Mouse (Mus musculus): ENCODE measurements around the gene Pcbp3. TPM values are rescaled to one million over a fixed set of nuclear protein-coding genes. Genes with fewer than 3 reads are reported as not detected.

Pcbp3 gene
- polyA plus RNA-seq, 1 experiment from 2014 or later, result 15.3 TPM

GRCm38 (mm10) chr10:76736764-76737163 is 224.9 kb downstream of the Pcbp3 start:
- no peaks in the 10 kb centered on the region for H3K36me3 ChIP-seq (ENCODE audit: control insufficient read depth, insufficient read depth, low read length)
- H3K9me3 ChIP-seq (ENCODE audit: control insufficient read depth, low read length), result no peaks in the 10 kb centered on the region
- WGBS, result 67% methylated on average over 8 of the region's 8 CpGs
- ATAC-seq (ENCODE audit: low FRiP score, low TSS enrichment) (no peak), DNase-seq (ENCODE audit: low spot score) (no peak)
- H3K4me3 ChIP-seq (ENCODE audit: low read depth, low read length), result no peak overlapping the region
- H3K27ac ChIP-seq (replicated peaks), result no peak overlapping the region
- H3K4me1 ChIP-seq (replicated peaks; ENCODE audit: control insufficient read depth, insufficient read depth), result peaks cover 12% of the 10 kb centered on the region
- H3K27me3 ChIP-seq (ENCODE audit: control insufficient read depth, insufficient read depth, low read length), result no peaks in the 10 kb centered on the region
- H3K9ac ChIP-seq (ENCODE audit: low read length), result no peak overlapping the region
- no peak overlapping the region for H3K4me2 ChIP-seq (replicated peaks; ENCODE audit: low read depth)
- TF ChIP-seq EP300 (optimal IDR thresholded peaks at IDR 0.05) (no peak), CTCF (IDR thresholded peaks at IDR 0.05; ENCODE audit: low read depth) (no peak)

- Histone ChIP-seq H3K27ac (replicated peaks) (no peak overlapping the region), H3K36me3 (ENCODE audit: control insufficient read depth, insufficient read depth, low read length) (no peaks in the 10 kb centered on the region), H3K9ac (ENCODE audit: low read length) (no peak overlapping the region), H3K27me3 (ENCODE audit: control insufficient read depth, insufficient read depth, low read length) (no peaks in the 10 kb centered on the region), H3K4me3 (ENCODE audit: low read depth, low read length) (no peak overlapping the region), H3K4me1 (replicated peaks; ENCODE audit: control insufficient read depth, insufficient read depth) (peaks cover 15% of the 10 kb centered on the region), H3K4me2 (replicated peaks; ENCODE audit: low read depth) (no peak overlapping the region), H3K9me3 (ENCODE audit: control insufficient read depth, low read length) (no peaks in the 10 kb centered on the region)
- peak; percentile 55; the same call in 1 of the 2 replicates for ATAC-seq (ENCODE audit: low FRiP score, low TSS enrichment)
- DNase-seq (ENCODE audit: low spot score), result peak; percentile 83
- peak; percentile 97 for TF ChIP-seq CTCF (IDR thresholded peaks at IDR 0.05; ENCODE audit: low read depth)
- TF ChIP-seq EP300 (optimal IDR thresholded peaks at IDR 0.05), result no peak
- 0% methylated on average over 4 of the region's 4 CpGs for WGBS
Measured at GRCm38 (mm10) chr10:76734979-76735378, 226.7 kb downstream of the Pcbp3 start.

GRCm38 (mm10) chr10:76733677-76734068 is 228.0 kb downstream of the Pcbp3 start:
- Histone ChIP-seq H3K27me3 (ENCODE audit: control insufficient read depth, insufficient read depth, low read length) (no peaks in the 10 kb centered on the region), H3K9me3 (ENCODE audit: control insufficient read depth, low read length) (no peaks in the 10 kb centered on the region), H3K4me2 (replicated peaks; ENCODE audit: low read depth) (peak overlapping the region; percentile 38), H3K4me3 (ENCODE audit: low read depth, low read length) (no peak overlapping the region), H3K9ac (ENCODE audit: low read length) (peak overlapping the region; percentile 43; the same call in 1 of the 2 replicates), H3K27ac (replicated peaks) (peak overlapping the region; percentile 92), H3K4me1 (replicated peaks; ENCODE audit: control insufficient read depth, insufficient read depth) (peaks cover 15% of the 10 kb centered on the region), H3K36me3 (ENCODE audit: control insufficient read depth, insufficient read depth, low read length) (no peaks in the 10 kb centered on the region)
- no peak for DNase-seq (ENCODE audit: low spot score)
- 42% methylated on average over 3 of the region's 3 CpGs for WGBS
- TF ChIP-seq EP300 (optimal IDR thresholded peaks at IDR 0.05) (no peak), CTCF (IDR thresholded peaks at IDR 0.05; ENCODE audit: low read depth) (no peak)
- ATAC-seq (ENCODE audit: low FRiP score, low TSS enrichment), result no peak

GRCm38 (mm10) chr10:76732881-76733676 is 228.6 kb downstream of the Pcbp3 start:
- WGBS, result 7% methylated on average over 17 of the region's 17 CpGs
- ATAC-seq (ENCODE audit: low FRiP score, low TSS enrichment), result peak; percentile 77
- Histone ChIP-seq H3K4me3 (ENCODE audit: low read depth, low read length) (no peak overlapping the region), H3K9me3 (ENCODE audit: control insufficient read depth, low read length) (no peaks in the 10 kb centered on the region), H3K36me3 (ENCODE audit: control insufficient read depth, insufficient read depth, low read length) (no peaks in the 10 kb centered on the region), H3K27ac (replicated peaks) (peak overlapping the region; percentile 92), H3K27me3 (ENCODE audit: control insufficient read depth, insufficient read depth, low read length) (no peaks in the 10 kb centered on the region), H3K4me2 (replicated peaks; ENCODE audit: low read depth) (peak overlapping the region; percentile 38), H3K4me1 (replicated peaks; ENCODE audit: control insufficient read depth, insufficient read depth) (peaks cover 15% of the 10 kb centered on the region), H3K9ac (ENCODE audit: low read length) (peak overlapping the region; percentile 43; the same call in 1 of the 2 replicates)
- DNase-seq (ENCODE audit: low spot score), result peak; percentile 78
- TF ChIP-seq CTCF (IDR thresholded peaks at IDR 0.05; ENCODE audit: low read depth) (peak; percentile 86), EP300 (optimal IDR thresholded peaks at IDR 0.05) (no peak)

- DNase-seq (ENCODE audit: low spot score) (no peak), ATAC-seq (ENCODE audit: low FRiP score, low TSS enrichment) (no peak; the same call in 1 of the 2 replicates)
- H3K36me3 ChIP-seq (ENCODE audit: control insufficient read depth, insufficient read depth, low read length), result no peaks in the 10 kb centered on the region
- no peaks in the 10 kb centered on the region for H3K9me3 ChIP-seq (ENCODE audit: control insufficient read depth, low read length)
- no peak overlapping the region for H3K9ac ChIP-seq (ENCODE audit: low read length)
- peaks cover 15% of the 10 kb centered on the region for H3K4me1 ChIP-seq (replicated peaks; ENCODE audit: control insufficient read depth, insufficient read depth)
- 44% methylated on average over 6 of the region's 6 CpGs for WGBS
- H3K27me3 ChIP-seq (ENCODE audit: control insufficient read depth, insufficient read depth, low read length), result no peaks in the 10 kb centered on the region
- no peak overlapping the region for H3K4me2 ChIP-seq (replicated peaks; ENCODE audit: low read depth)
- TF ChIP-seq EP300 (optimal IDR thresholded peaks at IDR 0.05) (no peak), CTCF (IDR thresholded peaks at IDR 0.05; ENCODE audit: low read depth) (no peak)
- H3K27ac ChIP-seq (replicated peaks), result peak overlapping the region; percentile 92
- no peak overlapping the region for H3K4me3 ChIP-seq (ENCODE audit: low read depth, low read length)
Measured at GRCm38 (mm10) chr10:76732391-76732790, 229.3 kb downstream of the Pcbp3 start.

- TF ChIP-seq EP300 (optimal IDR thresholded peaks at IDR 0.05) (no peak), CTCF (IDR thresholded peaks at IDR 0.05; ENCODE audit: low read depth) (no peak)
- H3K4me2 ChIP-seq (replicated peaks; ENCODE audit: low read depth), result no peak overlapping the region
- H3K4me1 ChIP-seq (replicated peaks; ENCODE audit: control insufficient read depth, insufficient read depth), result peaks cover 15% of the 10 kb centered on the region
Measured at GRCm38 (mm10) chr10:76731621-76732239, 230.0 kb downstream of the Pcbp3 start.

More at GRCm38 (mm10) chr10:76731621-76732239, 230.0 kb downstream of the Pcbp3 start:
- peak; percentile 8 for DNase-seq (ENCODE audit: low spot score)
- peak overlapping the region; percentile 92 for H3K27ac ChIP-seq (replicated peaks)
- H3K27me3 ChIP-seq (ENCODE audit: control insufficient read depth, insufficient read depth, low read length), result no peaks in the 10 kb centered on the region
- no peak overlapping the region for H3K4me3 ChIP-seq (ENCODE audit: low read depth, low read length)
- H3K9ac ChIP-seq (ENCODE audit: low read length), result 0 out of 2 replicates have a peak overlapping the region, but pooled peaks have one; percentile 18
- H3K9me3 ChIP-seq (ENCODE audit: control insufficient read depth, low read length), result no peaks in the 10 kb centered on the region
- WGBS, result 52% methylated on average over 20 of the region's 20 CpGs
- no peak for ATAC-seq (ENCODE audit: low FRiP score, low TSS enrichment)
- H3K36me3 ChIP-seq (ENCODE audit: control insufficient read depth, insufficient read depth, low read length), result no peaks in the 10 kb centered on the region

Measured in stomach, postnatal 0 days (tissue).